Mouse (Mus musculus) kidney, embryonic 15.5 days (tissue): ENCODE measurements around the gene Oxld1. TPM values are rescaled to one million over a fixed set of nuclear protein-coding genes. Genes with fewer than 3 reads are reported as not detected.

Experiments used
- ATAC-seq: fragments of 200-750 bp; cut with Nextera tagmentation; replicated peaks from 2 replicates; pipeline ENCODE4 v1.8.0; 2017; ENCODE audit warnings: moderate TSS enrichment; ENCODE audit not compliant: low FRiP score
- H3K27ac ChIP-seq: fragments of 300-500 bp; sonication (generic); 2 replicates; pipeline ENCODE4 v1.5.1; 2015; ENCODE audit warnings: mild to moderate bottlenecking, inconsistent platforms
- H3K27me3 ChIP-seq: fragments of 300-500 bp; sonication (generic); 2 replicates; pipeline ENCODE4 v1.6.1; 2015; ENCODE audit warnings: inconsistent platforms
- H3K36me3 ChIP-seq: fragments of 300-500 bp; sonication (generic); 2 replicates; pipeline ENCODE4 v1.6.1; 2015; ENCODE audit warnings: inconsistent platforms
- H3K4me1 ChIP-seq: fragments of 300-500 bp; sonication (generic); 2 replicates; pipeline ENCODE4 v1.6.1; 2015; ENCODE audit warnings: inconsistent platforms
- H3K4me2 ChIP-seq: fragments of 300-500 bp; sonication (generic); 2 replicates; pipeline ENCODE4 v1.6.1; 2015; ENCODE audit warnings: moderate library complexity, mild to moderate bottlenecking, inconsistent platforms
- H3K4me3 ChIP-seq: fragments of 300-500 bp; sonication (generic); replicated peaks from 2 replicates; pipeline ENCODE4 v1.5.1; 2015; ENCODE audit warnings: mild to moderate bottlenecking, inconsistent platforms
- H3K9ac ChIP-seq: fragments of 300-500 bp; sonication (generic); 2 replicates; pipeline ENCODE4 v1.6.1; 2015; ENCODE audit warnings: mild to moderate bottlenecking, inconsistent platforms
- H3K9me3 ChIP-seq: fragments of 300-500 bp; sonication (generic); replicated peaks from 2 replicates; pipeline ENCODE4 v1.6.1; 2016; ENCODE audit warnings: inconsistent platforms
- WGBS: fragments of 180-500 bp; shearing (Covaris S2); methylation state at CpG from one replicate; pipeline ENCODE4 v1.1.7; 2015; ENCODE audit warnings: mixed read lengths; 5-methylcytosine and 5-hydroxymethylcytosine counted together
- polyA plus RNA-seq: library from polyadenylated mRNA; unstranded; fragments of >200 nt; fragmentation: Nextera tagmentation; extraction: Ambion mirVana; gene quantifications from 2 replicates; pipeline ENCODE4 v1.2.1, GENCODE M21; 2015

The Oxld1 gene
- polyA plus RNA-seq: 13.1 and 13.8 TPM in 2 replicates

DNA sequence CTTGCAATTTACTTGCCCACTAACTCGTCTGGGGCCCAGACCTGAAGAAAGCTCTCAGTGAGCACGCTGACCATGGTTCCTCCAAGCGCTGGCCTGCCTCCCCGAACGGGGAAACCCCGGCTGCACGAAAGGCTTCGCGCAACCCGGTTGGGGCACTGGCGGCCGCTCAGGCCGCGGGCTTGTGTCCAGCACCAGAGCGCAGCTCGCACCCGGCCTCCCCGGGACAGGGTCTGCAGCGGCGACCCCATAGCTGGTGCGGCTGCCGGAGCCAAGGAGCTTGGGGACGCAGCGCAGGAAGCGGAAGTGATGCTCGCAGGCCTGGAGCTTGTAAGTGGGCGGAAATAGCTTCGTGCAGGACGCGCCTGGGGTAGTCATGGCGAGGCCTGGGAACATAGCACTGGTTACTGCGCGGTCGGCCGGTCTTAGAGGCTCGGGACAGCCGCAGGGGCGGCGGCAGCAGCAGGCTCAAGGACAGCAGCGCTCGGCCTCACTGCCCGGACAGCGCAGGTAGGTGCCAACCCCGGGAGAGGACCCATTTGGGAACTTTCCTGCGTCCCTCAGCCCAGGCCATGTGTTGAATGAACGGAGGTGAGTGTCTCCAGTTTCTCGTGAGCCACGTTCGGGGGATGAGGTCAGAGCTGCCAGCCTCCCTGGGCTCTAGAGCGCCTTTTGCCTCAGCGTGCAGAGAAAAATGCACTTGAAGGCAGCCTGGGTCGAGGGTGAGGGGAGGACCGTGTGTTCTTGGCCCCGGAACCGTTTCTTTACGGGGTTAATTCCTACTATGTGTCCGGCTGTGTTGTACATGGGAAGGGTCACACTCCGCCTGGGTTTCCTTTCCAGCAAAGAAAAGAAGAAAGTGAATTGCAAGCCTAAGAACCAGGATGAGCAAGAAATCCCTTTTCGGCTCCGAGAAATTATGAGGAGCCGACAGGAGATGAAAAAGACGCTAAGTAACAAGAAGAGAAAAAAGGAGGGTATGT, at the start of gene Oxld1, which contains the start of gene Ccdc137:
TSS of gene Oxld1 (minus strand) at position 297 of the 980 bp plus-strand sequence.
TSS of gene Ccdc137 (plus strand) at position 344 of the 980 bp plus-strand sequence.
- Histone ChIP-seq H3K9ac (peak within 1 kb of the TSS; percentile 98), H3K4me1 (peaks cover 23% of the 10 kb centered on the region), H3K4me2 (peak within 1 kb of the TSS; percentile 85), H3K27me3 (no peaks in the 10 kb centered on the region), H3K9me3 (no peaks in the 10 kb centered on the region), H3K36me3 (peaks cover 44% of the 10 kb centered on the region), H3K27ac (peak within 1 kb of the TSS; percentile 92), H3K4me3 (peak within 1 kb of the TSS; percentile 94)
- WGBS: 3% methylated on average over 62 of the region's 62 CpGs
- ATAC-seq: peak; percentile 92

DNA sequence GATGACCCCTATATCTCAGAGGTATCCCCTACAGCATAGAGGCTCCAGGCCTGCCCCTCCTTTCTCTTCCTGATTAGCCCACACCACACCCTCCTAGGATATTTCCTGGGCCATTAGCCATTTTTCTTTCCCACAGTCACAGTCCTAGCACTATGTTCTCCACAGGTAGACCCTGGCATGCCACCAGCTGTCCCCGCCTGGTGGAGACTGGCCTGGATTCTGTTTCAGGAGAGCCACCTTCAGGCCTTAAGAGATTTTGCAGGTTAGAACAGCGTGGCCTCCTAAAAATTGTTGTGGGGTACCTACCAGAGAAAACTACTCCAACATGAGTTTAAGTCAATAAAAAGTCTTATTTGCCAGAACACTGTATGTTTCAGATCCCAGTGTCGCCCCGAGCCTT, 49.0 kb upstream of the Oxld1 start:
- H3K9ac ChIP-seq: no peak overlapping the region
- H3K4me1 ChIP-seq: peaks cover 19% of the 10 kb centered on the region
- no peaks in the 10 kb centered on the region for H3K9me3 ChIP-seq
- no peak overlapping the region for H3K4me2 ChIP-seq
- no peaks in the 10 kb centered on the region for H3K27me3 ChIP-seq
- WGBS: 57% methylated on average over 4 of the region's 4 CpGs
- no peak overlapping the region for H3K4me3 ChIP-seq
- 0 out of 2 replicates have a peak, but pooled peaks have one; percentile 46 for ATAC-seq
- no peaks in the 10 kb centered on the region for H3K36me3 ChIP-seq
- H3K27ac ChIP-seq: 0 out of 2 replicates have a peak overlapping the region, but pooled peaks have one; percentile 48

DNA sequence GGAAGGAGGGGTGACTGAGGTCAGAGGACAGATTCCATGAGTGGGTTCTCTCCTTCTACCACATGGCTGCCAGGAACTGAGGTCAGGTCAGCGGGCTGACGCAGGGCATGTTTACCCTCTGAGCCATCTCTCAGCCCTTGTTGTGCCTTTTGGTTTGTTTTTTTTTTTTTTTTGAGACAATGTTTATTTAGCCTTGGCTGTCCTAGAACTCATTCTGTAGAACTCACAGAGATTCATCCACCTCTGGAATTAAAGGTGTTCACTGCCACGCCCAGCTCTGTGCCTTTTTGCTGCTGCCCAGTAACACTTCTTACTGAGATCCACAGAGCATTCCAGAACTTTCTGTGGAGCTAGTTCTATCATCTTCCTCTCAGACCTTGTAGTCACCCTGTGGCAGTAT, 47.8 kb upstream of the Oxld1 start:
- Histone ChIP-seq H3K4me2 (no peak overlapping the region), H3K9ac (no peak overlapping the region), H3K27me3 (no peaks in the 10 kb centered on the region), H3K9me3 (no peaks in the 10 kb centered on the region), H3K36me3 (no peaks in the 10 kb centered on the region), H3K4me3 (no peak overlapping the region), H3K4me1 (peaks cover 13% of the 10 kb centered on the region), H3K27ac (no peak overlapping the region)
- 79% methylated on average over 3 of the region's 3 CpGs for WGBS
- ATAC-seq: no peak

DNA sequence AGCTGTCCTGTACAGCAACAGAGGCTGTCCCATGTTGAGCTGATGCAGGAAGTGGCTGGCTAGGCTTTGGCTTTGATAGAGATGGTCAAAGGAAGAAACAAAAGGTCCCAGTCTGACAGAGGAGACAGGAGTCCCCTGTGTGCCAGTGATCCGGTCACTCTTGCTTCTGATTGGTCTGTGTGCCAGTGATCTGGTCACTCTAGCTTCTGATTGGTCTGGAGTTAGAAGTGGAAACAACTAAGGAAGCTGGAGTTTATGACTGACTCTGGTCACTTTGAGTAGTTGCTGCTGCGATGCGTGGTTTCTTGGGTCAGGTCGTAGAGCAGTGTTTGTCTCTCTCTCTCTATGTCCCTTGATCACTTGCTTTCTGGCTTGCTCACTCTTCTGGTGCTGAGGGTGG, 43.8 kb upstream of the Oxld1 start:
- ATAC-seq: no peak
- Histone ChIP-seq H3K9me3 (no peaks in the 10 kb centered on the region), H3K4me1 (peaks cover 9% of the 10 kb centered on the region; the same call in 1 of the 2 replicates), H3K4me3 (no peak overlapping the region), H3K9ac (no peak overlapping the region), H3K4me2 (no peak overlapping the region), H3K36me3 (peaks cover 27% of the 10 kb centered on the region), H3K27me3 (no peaks in the 10 kb centered on the region), H3K27ac (no peak overlapping the region)
- 83% methylated on average over 4 of the region's 4 CpGs for WGBS

DNA sequence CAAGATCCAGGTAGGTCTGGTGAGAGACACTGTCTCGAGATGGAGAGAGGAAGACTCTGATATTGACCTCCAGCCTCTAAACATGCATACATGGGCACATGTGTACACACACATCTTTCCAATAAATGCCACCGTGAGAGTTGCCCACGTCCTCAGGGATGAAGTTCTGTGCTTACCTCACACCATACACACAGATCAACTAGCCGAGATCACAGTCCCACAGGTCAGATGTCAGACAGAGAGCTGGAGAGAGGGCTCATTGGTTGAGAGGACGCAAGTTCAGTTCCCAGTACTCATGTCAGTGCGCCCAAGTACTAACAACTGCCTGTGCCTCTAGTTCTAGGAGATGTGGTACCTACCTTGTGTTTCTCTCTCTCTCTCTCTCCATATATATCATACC, 43.1 kb upstream of the Oxld1 start:
- H3K4me2 ChIP-seq: no peak overlapping the region
- WGBS: 61% methylated on average over 6 of the region's 6 CpGs
- no peaks in the 10 kb centered on the region for H3K9me3 ChIP-seq
- H3K27ac ChIP-seq: no peak overlapping the region
- peaks cover 6% of the 10 kb centered on the region; the same call in 1 of the 2 replicates for H3K4me1 ChIP-seq
- H3K4me3 ChIP-seq: no peak overlapping the region
- H3K27me3 ChIP-seq: no peaks in the 10 kb centered on the region
- peaks cover 34% of the 10 kb centered on the region for H3K36me3 ChIP-seq
- no peak overlapping the region for H3K9ac ChIP-seq
- no peak for ATAC-seq

DNA sequence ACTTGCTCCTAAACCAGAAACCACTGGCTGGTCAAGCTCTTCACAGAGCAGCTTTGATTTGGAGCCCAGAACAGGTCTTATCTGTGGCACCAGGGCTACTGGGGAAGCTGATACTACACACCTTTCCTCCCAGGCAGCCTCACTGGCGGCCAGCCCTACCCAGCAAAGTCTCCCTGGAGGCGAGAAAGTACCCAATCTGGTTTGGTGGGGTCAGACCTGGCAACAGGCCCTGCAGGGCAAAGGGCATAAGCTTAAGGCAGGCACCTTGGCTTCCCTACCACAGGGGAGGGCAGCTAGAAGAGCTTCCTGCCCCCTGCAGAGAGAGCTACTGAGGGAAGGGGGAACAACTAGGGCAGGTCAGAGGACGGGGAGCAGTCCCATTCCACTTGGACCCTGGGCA, 42.5 kb upstream of the Oxld1 start:
- Histone ChIP-seq H3K4me1 (peaks cover 6% of the 10 kb centered on the region; the same call in 1 of the 2 replicates), H3K36me3 (peaks cover 40% of the 10 kb centered on the region), H3K27me3 (no peaks in the 10 kb centered on the region), H3K9me3 (no peaks in the 10 kb centered on the region), H3K9ac (no peak overlapping the region), H3K4me2 (no peak overlapping the region), H3K4me3 (no peak overlapping the region), H3K27ac (peak overlapping the region; percentile 55)
- ATAC-seq: peak; percentile 50; the same call in 1 of the 2 replicates
- 21% methylated on average over 3 of the region's 3 CpGs for WGBS

DNA sequence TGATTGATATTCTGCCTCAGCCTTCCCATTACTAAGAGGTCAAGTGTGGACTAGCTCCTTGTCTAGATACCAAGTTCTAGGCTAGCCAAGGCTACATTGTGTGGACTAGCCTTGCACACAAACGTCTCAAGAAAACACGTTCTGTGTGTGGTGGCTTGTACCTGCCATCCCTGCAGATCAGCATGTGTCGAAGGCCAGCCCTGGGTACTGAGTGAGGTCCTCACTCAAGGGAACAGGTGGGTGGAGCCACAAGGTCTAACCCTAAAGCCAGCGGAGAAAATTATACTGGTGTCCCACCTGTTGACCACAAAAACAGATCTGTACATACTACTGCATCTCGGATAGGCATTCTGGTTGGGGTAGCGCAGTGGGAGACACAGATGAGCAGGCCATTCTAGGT, 42.0 kb upstream of the Oxld1 start:
- peak overlapping the region; percentile 55 for H3K27ac ChIP-seq
- no peaks in the 10 kb centered on the region for H3K27me3 ChIP-seq
- peaks cover 45% of the 10 kb centered on the region for H3K36me3 ChIP-seq
- H3K4me1 ChIP-seq: peaks cover 6% of the 10 kb centered on the region; the same call in 1 of the 2 replicates
- H3K4me2 ChIP-seq: no peak overlapping the region
- H3K9ac ChIP-seq: no peak overlapping the region
- H3K9me3 ChIP-seq: no peaks in the 10 kb centered on the region
- WGBS: 84% methylated on average over 6 of the region's 6 CpGs
- H3K4me3 ChIP-seq: no peak overlapping the region
- ATAC-seq: 0 out of 2 replicates have a peak, but pooled peaks have one; percentile 35

DNA sequence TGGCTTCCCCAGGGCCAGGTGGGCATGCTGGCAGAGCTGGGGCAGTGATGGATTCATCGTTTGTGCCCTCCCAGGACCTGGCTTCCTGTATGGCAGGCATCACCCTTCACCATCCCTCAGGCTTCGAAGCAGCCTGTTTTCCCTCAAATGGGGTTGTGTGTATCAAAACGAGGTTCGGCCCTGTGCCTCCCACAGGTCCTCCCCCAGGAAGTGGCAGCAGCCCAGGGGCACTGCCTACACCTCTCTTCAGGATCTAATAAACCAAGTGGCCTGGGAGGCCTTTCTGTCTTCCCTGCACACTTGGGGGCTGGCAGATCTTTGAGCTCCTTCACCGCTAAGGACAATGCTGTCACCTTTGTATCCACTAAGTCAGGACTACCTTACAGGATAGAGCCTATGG, 41.0 kb upstream of the Oxld1 start:
- Histone ChIP-seq H3K36me3 (peaks cover 53% of the 10 kb centered on the region), H3K4me3 (no peak overlapping the region), H3K27ac (0 out of 2 replicates have a peak overlapping the region, but pooled peaks have one; percentile 55), H3K27me3 (no peaks in the 10 kb centered on the region), H3K9ac (no peak overlapping the region), H3K4me2 (no peak overlapping the region), H3K9me3 (no peaks in the 10 kb centered on the region), H3K4me1 (peaks cover 9% of the 10 kb centered on the region)
- WGBS: 77% methylated on average over 5 of the region's 5 CpGs
- no peak for ATAC-seq

DNA sequence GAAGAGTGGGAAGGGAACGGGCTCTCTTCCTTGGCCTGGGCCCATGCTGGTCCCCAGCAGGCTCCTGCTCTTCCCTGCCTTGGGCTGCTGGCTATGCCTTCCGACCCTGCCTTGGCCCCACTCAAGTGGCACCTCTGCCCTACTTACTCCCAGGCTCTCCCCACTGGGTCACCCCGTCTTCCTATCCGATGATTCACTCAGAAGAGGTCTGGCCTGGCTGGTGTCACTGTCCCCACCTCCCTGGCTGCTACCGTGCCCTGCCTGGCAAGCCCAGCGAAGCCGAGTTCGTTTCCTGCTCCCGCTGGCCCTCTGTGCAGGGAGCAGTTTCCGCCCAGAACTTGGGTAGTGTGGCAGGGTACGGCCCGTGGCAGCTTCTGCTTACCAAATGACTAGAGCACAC, 40.4 kb upstream of the Oxld1 start:
- no peak for ATAC-seq
- Histone ChIP-seq H3K4me1 (peaks cover 16% of the 10 kb centered on the region), H3K27ac (no peak overlapping the region), H3K9me3 (no peaks in the 10 kb centered on the region), H3K27me3 (no peaks in the 10 kb centered on the region), H3K4me2 (no peak overlapping the region), H3K36me3 (peaks cover 53% of the 10 kb centered on the region), H3K4me3 (no peak overlapping the region), H3K9ac (no peak overlapping the region)
- WGBS: 91% methylated on average over 12 of the region's 12 CpGs

DNA sequence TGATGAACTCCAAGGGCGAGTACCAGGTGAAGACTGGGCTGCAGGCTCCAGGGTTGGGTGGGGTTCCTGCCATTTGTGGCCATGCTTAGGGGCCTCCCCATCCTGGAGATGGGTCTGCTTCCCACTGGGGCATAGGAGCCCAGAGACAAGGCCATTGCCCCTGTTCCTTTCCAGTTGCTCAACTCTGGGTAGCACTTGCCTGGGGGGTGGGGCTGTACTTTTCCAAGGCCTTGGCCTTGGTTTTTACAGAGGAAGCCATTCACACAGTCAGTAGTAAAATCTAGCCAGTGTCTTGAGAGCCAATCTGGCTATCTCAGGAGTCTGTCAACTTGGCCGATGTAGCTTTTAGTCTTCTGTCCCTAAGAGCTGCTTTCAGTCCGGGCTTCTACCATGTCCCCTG, 39.6 kb upstream of the Oxld1 start:
- no peaks in the 10 kb centered on the region for H3K27me3 ChIP-seq
- H3K9me3 ChIP-seq: no peaks in the 10 kb centered on the region
- H3K36me3 ChIP-seq: peaks cover 53% of the 10 kb centered on the region
- ATAC-seq: no peak
- no peak overlapping the region for H3K27ac ChIP-seq
- no peak overlapping the region for H3K4me2 ChIP-seq
- WGBS: 92% methylated on average over 3 of the region's 3 CpGs
- H3K4me3 ChIP-seq: no peak overlapping the region
- H3K4me1 ChIP-seq: peaks cover 24% of the 10 kb centered on the region
- no peak overlapping the region for H3K9ac ChIP-seq

DNA sequence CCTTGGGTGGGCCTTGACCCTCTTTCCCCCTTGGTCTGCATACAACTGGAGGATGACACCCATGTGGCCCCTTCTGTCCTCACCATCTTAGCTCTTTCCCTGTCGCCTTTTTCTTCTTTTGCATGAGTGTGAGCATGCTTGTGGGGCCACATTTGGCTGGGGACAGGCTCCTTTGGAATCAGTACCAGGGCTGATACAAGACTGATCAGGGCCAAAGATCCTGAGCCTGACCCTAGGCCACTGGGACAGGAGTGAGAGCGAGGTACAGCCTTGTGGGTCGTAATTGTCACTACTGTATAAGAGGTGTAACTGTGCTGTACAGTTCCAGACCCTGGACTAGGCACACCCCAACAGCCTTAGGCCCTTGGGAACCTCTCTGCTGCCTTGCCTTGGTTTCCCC, 36.0 kb upstream of the Oxld1 start:
- Histone ChIP-seq H3K27ac (0 out of 2 replicates have a peak overlapping the region, but pooled peaks have one; percentile 4), H3K4me1 (peaks cover 46% of the 10 kb centered on the region), H3K4me3 (peak overlapping the region; percentile 82), H3K36me3 (peaks cover 57% of the 10 kb centered on the region), H3K9ac (0 out of 2 replicates have a peak overlapping the region, but pooled peaks have one; percentile 75), H3K27me3 (no peaks in the 10 kb centered on the region), H3K9me3 (no peaks in the 10 kb centered on the region), H3K4me2 (peak overlapping the region; percentile 78)
- WGBS: 83% methylated on average over 3 of the region's 3 CpGs
- no peak for ATAC-seq

DNA sequence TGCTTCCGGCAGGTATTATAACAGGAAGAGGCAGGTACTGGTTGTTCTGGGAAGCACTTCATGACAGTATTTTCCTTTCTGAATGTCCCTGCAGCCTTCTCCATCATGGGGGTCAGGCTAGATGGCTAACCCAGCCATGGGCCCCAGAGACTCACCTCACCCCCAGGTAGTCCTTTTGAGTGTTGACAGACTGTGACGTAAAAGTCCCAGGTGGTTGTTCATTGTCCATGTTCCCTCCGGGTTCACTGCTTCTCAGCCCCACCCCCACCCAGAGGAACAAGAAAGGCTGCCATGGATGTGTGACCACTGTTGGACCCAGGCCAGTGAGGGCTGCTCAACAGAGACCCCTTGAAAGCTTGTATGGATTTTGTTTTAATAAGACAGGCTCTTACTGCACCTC, 35.5 kb upstream of the Oxld1 start:
- Histone ChIP-seq H3K9me3 (no peaks in the 10 kb centered on the region), H3K4me1 (peaks cover 51% of the 10 kb centered on the region), H3K4me3 (peak overlapping the region; percentile 82), H3K27me3 (no peaks in the 10 kb centered on the region), H3K9ac (peak overlapping the region; percentile 75), H3K36me3 (peaks cover 57% of the 10 kb centered on the region), H3K27ac (peak overlapping the region; percentile 89), H3K4me2 (peak overlapping the region; percentile 78)
- WGBS: 47% methylated on average over 3 of the region's 3 CpGs
- ATAC-seq: no peak
